24 mouse cellular contexts compared by ENCODE assay signal in the genomic region with DNA sequence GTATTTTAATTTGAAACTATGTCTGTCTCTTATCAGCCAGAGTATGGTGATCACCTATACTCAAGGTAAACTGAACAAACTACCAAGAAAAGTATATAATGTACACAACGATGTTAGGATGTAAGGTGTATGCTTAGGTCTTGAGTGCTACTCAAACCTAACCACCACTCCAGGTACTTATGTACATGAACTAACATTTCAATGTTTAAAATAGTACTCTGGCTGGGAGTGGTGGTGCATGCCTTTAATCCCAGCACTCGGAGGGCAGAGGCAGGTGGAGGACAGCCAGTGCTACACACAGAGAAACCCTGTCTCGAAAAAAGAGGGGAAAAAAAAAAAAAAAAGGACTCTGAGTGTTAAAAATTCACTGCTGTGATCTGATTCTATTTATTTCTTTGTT.
"Had no signal": no experiment of that assay in that cellular context is flagged by ENCODE, and none has a peak within 500 bp of the region (broad histone marks: within the 10 kb centered on the region; RNA-seq: fewer than 3 reads in every experiment).

No protein-coding gene starts in this region.

- H3K4me1 ChIP-seq: heart, embryonic 13.5 days; heart, embryonic 15.5 days; hindbrain, embryonic 13.5 days; hindbrain, embryonic 15.5 days; kidney, embryonic 15.5 days; limb, embryonic 13.5 days had no signal

- H3K27me3 ChIP-seq: heart, embryonic 13.5 days; heart, embryonic 15.5 days; hindbrain, embryonic 13.5 days; hindbrain, embryonic 15.5 days; kidney, embryonic 15.5 days; limb, embryonic 13.5 days had no signal

- H3K36me3 ChIP-seq: heart, embryonic 15.5 days; hindbrain, embryonic 13.5 days; hindbrain, embryonic 15.5 days had no signal

- DNase-seq: forebrain, postnatal 0 days; gastrocnemius, postnatal 14 days; gastrocnemius, postnatal 36 days; heart, adult 2 months; heart, postnatal 14 days; heart, postnatal 36 days; kidney, adult 11 months; kidney, adult 2 months; kidney, adult 9 months; kidney, postnatal 14 days; kidney, postnatal 36 days; layer of hippocampus, adult 9-11 months; layer of hippocampus, postnatal 36 days; left cerebral cortex, postnatal 4 days had no signal

- H3K4me2 ChIP-seq: heart, embryonic 11.5 days; heart, embryonic 13.5 days; heart, embryonic 15.5 days; hindbrain, embryonic 13.5 days; hindbrain, embryonic 15.5 days; kidney, embryonic 15.5 days; limb, embryonic 13.5 days had no signal

- H3K4me3 ChIP-seq: heart, adult 2 months; heart, embryonic 13.5 days; heart, embryonic 15.5 days; hindbrain, embryonic 13.5 days; hindbrain, embryonic 15.5 days; kidney, embryonic 15.5 days; limb, embryonic 13.5 days had no signal

- H3K9ac ChIP-seq: forebrain, postnatal 0 days; heart, embryonic 13.5 days; heart, embryonic 15.5 days; hindbrain, embryonic 13.5 days; hindbrain, embryonic 15.5 days; kidney, embryonic 15.5 days; limb, embryonic 13.5 days had no signal

- H3K9me3 ChIP-seq: heart, embryonic 13.5 days; heart, embryonic 15.5 days; hindbrain, embryonic 13.5 days; hindbrain, embryonic 15.5 days; kidney, embryonic 15.5 days; limb, embryonic 13.5 days had no signal

- ATAC-seq: forebrain, postnatal 0 days; hindbrain, postnatal 0 days; intestine, embryonic 16.5 days had no signal

- H3K27ac ChIP-seq: heart, adult 2 months; heart, embryonic 13.5 days; heart, embryonic 15.5 days; hindbrain, embryonic 13.5 days; hindbrain, embryonic 15.5 days; hindbrain, postnatal 0 days; kidney, embryonic 15.5 days; kidney, postnatal 0 days; limb, embryonic 13.5 days had no signal
